Mouse (Mus musculus) adrenal gland, postnatal 10 days (tissue): ENCODE results near the gene Map3k12. TPM values are rescaled to one million over a fixed set of nuclear protein-coding genes. Genes with fewer than 3 reads are reported as not detected.
A peak's percentile ranks its signal among the peaks of the same experiment; 100 is the strongest.

Source experiments
- DNase-seq: peaks from one replicate; pipeline ENCODE4 v3.0.0; 2021; ENCODE audit warnings: mixed read lengths
- long read RNA-seq, 2 experiments: library from polyadenylated mRNA; stranded (forward); transcript quantifications; one replicate each; pipeline ENCODE4 v2.0.0; 2021
- total RNA-seq, 2 experiments: library from RNA; stranded (reverse); gene quantifications; 2 replicates each; pipeline ENCODE4 v1.2.3; 2021

Map3k12 gene
- 10 to 100 TPM in 1 of 2 experiments, 1 to 10 TPM in 1; 7.7 to 11.2 TPM for total RNA-seq
- long read RNA-seq, experiment 1, partial matches to known transcripts, result 1 of 18 reads
- long read RNA-seq, experiment 1, other reads (novel, unspliced or antisense), result 17 of 18 reads
- long read RNA-seq, experiment 2, full-length matches to known transcripts, result 2 of 12 reads
- long read RNA-seq, experiment 2, partial matches to known transcripts, result 3 of 12 reads
- long read RNA-seq, experiment 2, other reads (novel, unspliced or antisense), result 7 of 12 reads

DNA sequence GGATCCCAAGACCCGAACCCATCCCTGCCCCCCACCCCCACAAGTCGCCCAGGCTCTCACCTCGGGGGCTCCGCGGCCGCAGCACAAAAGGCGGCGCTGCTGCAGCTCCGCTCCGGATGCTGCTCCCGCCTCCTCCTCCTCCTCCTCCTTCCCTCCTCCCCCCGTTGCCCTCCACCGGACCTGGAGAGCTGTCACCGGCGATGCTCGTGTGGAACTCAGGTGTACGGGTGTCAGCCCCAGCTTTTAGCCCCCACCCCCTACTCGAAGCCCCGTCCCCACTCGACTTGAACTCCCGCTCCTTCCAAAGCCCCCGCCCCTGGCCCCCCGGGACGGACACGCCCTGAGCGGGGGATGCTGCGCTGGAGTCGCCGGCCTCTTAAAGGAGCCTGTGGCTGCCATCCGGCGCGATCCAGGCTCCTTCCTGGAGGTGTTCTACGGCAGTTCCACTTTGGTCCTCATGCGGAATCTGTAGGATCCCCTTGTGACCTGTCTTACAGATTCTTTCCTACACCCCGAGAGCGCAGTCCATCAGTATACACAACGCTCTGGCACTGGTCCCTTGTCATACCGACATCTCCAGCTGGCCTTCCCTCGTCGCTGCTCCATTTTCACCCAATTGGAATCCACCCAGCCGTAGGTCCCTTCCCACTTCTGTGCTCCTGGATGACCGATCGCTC is at the start of gene Map3k12:
Gene Map3k12, minus strand, starts transcription at position 337 of the 677 bp plus-strand sequence.
- peak; percentile 80 for DNase-seq

DNA sequence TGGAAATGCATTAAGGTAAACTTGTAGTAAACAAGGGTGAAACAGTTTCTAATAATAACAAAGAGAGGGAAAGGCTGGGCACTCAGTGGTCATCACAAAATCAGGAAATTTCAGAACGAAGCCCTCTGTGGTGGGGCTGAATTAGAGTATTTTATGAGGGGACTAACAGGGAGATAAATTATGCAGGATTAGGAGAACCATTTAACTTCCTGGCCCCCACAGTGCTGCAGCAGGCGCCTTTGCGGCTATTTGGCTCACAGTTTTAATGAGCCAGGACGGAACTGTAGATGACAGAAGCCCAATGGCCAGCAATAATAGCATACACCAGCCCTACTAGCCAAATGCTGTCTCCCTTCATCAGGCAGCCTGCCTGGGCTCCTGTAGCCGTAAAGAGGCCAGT is 46.8 kb upstream of the Map3k12 start:
- DNase-seq, result no peak

DNA sequence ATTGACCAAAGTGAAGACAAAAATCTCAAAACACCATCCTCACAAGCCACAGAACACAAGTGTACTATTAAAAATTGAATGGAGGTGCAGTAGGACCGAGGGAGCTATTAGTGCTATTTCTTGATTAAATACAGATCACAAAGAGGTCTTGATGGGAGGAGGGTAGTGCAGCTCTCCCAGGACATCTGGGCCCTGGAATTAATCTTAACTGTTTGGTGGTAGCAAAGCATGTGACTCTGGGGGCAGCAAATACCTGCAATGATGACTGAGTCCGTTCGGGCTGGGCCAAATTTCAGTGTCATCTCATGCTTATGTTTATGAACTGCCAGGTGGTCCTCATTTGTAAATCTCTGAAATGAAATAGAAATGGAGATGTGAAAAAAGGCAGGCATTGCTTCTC is 46.2 kb upstream of the Map3k12 start:
- no peak for DNase-seq

DNA sequence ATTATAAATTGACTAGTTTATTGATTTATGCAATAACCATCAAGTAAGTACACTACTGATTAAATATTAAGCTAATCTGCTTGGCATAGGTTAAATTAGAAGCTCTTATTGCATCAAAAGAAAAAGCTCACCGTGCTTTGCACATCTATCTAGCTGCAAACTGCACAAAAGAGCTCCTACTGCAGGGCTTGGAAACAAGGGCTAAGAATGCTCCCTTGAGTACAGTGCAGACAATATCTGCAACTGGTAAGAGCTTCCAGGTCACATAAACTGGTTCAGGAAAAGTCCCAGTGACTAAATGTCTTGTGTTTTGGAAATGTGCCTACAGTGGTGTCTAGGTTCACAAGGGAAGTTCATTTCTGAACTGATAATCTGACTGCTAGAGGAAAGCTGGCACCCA is 45.6 kb upstream of the Map3k12 start:
- no peak for DNase-seq

DNA sequence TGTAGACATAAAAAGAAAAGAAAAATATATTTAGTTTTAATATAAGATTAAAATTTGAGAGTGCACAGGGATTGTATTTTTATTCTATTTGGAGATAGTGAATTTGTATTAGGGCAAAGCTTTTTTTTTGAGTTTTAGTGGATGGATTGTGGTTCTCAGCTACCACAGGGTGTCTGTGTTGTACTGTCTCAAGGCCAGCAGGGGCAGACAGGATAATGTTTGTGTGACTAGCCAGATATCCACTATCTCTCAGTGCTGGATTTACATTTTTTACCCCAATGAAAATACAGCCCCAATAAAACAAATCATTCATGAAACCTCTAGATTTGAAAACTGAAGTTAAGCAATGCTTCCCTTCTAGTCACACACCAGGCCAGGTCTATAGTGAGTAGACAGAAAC is 40.7 kb upstream of the Map3k12 start:
- DNase-seq, result no peak

DNA sequence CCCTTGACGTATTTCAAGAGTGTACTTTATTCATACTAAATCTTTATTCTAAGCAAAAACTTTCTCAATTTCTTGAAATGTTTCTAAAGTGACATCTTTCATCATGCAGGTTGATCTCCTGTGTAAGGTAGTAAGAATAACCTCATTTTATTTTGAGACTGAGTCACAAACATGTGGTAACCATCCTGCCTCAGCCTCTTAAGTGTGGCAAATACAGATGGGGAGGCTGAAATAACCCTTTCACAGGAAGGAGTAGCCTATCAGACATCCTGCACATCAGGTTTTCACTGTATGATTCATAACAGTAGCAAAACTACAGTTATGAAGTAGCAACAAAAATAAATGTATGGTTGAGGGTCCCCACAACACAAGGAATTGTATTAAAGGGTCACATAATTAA is 38.7 kb upstream of the Map3k12 start:
- no peak for DNase-seq

DNA sequence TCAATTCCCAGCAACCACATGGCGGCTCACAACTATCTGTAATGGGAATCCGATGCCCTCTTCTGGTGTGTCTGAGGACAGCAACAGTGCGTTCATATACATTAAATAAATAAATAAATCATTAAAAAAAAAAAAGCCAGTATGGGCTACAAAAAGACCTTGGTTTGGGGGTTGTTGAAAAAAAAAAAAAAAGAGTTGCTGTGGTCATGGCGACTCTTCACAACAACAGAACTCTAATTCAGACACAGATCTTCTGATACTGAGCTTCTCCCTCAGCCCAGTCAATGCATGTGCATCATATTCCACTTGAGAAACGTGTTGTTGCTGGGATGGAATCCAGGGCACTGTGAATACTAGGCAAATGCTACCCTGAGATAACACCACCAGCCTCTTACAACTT is 35.7 kb upstream of the Map3k12 start:
- DNase-seq, result no peak

DNA sequence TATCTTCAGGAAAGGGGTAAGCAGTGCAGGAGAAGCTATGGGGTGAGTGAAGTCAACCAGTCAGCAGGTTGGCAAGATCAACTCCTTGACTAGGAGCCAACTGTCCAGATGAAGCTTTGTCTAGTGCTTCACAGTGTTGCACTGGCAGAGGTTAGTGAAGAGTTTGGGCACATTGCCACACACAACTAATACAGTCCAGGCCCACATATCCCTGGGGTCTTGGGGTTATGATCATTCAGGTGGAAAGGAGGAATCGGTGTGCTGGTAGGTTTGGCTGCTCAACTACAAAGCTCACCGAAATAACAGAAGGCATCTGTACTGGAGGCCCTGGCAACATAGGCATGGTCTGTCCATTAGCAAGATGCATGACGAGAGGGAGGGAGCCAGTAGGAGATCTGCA is 30.6 kb upstream of the Map3k12 start:
- DNase-seq, result peak; percentile 29

DNA sequence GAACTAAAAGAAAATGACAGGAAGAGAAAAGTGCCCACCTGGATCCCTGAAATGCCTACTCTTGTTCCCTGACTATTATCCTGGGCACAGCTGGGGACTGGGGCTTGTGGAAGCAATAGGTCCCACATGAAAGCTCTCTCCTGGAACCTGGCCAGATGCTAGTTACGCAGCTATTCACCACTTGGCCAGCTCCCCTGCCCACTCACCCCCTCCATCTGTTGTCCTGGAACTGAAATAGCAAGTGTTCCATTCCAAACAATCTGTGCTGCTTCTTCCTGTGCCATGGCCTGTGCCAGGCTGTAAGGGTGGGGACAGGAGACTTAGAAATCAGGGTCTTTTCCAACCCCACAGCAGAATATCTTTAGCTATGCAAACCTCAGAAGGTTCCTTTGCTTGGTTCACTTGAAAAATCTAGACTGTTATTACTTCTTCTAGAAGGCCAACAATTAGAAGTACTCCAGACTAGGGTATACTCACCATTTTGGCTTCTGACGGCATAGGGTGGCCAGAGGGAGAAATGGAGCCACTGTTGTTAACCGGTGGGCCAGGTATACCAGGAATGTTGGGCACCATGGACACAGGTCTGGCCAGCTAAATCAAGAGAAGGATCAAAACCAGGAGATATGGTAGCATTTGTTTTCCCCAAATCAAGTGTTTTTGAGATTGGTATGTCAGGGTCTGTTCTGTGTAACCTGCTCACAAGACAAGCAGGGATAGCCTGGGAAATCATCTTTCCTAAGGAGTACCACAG is 30.0 kb upstream of the Map3k12 start:
- peak; percentile 75 for DNase-seq

DNA sequence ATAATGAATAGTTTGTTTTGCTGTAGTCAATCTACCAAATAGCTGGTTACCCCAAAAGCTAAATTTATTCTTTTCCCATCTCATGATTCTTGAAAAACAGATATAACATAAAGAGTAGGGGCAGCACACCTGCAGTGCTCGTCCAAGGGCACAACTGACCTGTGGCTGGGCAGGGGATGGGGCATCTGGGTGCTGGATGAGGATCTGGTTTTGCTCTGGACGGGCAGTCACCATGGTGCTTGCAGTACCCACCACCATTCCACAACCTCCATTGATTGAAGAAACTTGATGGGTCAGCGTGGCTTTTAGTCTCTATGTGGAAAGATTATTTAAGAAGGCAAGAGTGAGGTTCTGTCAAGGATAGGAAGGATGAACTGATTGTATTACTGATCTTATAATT is 29.4 kb upstream of the Map3k12 start:
- DNase-seq, result no peak

DNA sequence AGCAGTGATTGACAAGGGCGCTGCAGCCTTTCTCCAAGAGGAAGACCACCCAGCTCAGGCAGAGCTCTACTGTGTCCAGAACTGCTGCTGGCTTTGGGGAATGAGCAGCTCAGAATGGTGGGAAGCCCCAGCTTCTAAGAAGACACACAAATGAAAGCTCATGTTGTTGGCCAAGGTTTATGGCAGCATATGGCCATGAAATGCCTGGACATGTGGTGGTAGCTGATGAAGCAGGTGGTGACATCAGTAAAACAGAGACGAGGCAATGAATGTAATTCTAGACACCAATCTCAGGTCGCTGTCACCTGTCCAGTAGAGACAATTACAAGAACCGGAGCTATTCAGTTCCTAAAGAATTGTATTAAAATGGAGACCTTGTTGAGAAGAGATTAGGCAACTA is 27.9 kb upstream of the Map3k12 start:
- DNase-seq, result no peak

DNA sequence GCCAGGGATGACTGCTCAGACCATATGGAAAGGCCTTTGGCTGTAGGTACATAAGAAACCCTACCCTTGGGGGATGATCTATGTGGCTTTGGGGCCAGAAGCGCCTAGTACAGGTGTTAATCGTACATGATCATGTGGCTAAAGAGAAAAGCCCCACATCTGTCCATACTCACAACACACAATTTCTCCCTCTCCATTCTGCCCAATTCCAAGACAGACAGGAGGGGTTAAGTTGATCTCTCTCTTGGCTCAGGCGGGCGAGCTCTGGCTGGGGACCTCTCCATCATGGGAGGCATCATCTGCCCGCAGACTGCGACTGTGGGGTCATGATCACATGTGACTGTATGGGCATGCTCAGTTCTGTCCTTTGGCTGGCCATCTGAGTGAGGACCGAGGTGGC is 17.1 kb upstream of the Map3k12 start:
- no peak for DNase-seq

DNA sequence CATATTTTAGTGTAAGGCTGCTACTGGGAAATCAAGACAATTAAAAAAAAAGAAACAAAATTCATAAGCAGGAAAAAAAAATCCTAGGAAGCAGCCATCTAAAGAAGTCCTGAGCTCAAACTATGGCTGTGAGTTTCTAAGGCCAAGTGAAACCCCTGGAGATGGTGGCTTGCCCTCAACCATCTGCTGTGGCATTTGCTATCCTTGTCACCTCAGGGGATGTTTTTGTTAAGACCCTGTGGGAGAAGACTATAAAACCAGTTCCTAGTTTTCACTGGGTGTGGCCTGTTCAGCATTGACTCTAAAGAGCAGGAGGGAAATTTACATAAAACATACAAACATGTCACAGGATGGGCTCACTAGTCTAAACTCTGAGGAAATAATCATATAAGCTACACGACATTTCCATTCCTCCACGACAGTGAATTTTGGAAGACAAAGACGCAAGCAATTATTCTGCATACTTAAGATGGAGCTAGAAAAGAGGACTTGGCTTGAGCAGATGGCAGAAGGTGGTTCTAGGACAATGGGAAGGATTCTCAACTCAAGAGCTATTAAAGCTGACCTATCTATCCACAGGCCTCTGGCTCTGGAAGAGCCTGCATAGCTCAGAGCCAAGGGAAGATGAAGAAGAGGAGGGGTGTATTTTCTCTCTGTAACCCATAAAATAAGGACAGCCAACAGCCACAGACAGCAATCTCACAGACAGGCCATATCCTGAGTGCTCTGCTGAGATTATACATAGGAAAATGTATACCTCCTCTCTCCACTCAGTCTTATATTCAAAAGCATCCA is 15.4 kb upstream of the Map3k12 start:
- DNase-seq, result no peak

DNA sequence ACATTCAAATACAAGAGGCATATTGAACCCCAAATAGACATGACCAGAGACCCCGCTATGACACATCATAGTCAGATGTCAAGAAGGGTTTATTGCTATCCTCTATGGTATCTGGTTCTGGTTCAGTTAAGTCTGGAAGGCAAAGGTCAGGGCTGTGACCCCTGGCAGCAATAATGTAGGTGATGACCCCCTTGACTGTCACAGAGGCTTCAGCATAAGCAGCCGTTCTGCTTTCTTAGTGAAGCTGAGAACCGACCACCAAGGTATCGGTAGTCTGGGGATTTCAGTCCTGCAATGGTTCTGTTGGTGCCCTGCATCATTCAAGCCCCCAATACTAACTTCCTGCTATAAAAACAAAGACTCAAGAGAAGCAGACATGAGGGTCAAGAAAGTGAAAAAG is 14.7 kb upstream of the Map3k12 start:
- DNase-seq, result no peak

DNA sequence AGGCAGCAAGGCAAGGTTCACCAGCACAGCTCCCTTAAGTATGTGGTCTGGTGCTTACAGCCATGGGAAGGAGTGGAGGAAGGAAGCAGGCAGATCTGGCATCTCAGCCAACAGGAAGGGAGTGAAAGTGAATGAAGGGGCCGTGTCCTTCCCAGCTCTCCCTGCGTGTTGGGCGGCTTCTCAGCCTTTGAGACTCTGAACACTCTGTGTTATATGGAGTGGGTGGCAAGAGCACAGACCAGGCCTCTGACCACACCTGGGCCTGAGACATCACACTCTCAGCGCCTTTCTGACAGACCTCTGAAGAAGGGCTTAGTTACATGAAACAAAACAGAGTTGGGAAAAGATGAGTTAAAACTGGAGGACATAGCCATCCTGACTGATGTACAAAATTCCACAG is 13.7 kb upstream of the Map3k12 start:
- no peak for DNase-seq

DNA sequence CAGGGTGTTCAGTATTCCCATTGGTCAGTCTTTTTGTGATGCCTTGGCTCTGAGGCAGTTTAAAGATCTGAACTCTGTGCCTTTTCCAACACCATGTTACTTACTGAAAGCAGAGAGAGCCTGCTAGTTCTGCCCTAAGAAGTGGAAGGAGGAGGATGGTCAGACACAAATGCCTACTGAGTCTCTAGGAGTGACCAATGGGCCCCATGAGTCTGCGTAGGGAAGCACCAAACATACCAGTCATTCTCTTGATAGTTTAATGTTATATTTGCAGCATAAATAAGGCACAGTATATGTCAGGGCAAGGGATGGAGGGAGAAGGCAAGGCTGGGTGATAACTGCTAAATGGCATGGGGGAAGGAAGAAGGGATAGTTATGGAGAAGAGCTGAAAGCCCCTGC is 11.5 kb upstream of the Map3k12 start:
- DNase-seq, result no peak

DNA sequence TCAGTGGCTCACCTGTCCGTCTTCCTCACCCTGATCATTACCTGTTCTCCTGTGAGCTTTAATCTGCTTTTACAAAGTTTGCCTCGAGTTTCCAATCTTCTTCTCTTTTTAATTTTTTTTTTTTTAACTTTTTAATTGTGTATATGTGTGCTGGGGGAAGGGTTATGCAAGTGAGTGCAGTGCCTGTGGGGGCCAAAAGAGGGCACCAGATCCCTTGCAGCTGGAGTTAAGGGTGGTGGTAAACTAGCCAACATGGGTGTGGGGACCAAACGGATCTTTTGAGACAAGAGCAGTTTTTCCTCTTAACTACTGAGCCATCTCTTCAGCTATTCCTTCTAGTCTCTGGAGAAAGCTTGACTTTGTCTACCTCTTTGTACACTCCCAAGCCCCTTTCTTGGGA is 11.1 kb upstream of the Map3k12 start:
- no peak for DNase-seq

DNA sequence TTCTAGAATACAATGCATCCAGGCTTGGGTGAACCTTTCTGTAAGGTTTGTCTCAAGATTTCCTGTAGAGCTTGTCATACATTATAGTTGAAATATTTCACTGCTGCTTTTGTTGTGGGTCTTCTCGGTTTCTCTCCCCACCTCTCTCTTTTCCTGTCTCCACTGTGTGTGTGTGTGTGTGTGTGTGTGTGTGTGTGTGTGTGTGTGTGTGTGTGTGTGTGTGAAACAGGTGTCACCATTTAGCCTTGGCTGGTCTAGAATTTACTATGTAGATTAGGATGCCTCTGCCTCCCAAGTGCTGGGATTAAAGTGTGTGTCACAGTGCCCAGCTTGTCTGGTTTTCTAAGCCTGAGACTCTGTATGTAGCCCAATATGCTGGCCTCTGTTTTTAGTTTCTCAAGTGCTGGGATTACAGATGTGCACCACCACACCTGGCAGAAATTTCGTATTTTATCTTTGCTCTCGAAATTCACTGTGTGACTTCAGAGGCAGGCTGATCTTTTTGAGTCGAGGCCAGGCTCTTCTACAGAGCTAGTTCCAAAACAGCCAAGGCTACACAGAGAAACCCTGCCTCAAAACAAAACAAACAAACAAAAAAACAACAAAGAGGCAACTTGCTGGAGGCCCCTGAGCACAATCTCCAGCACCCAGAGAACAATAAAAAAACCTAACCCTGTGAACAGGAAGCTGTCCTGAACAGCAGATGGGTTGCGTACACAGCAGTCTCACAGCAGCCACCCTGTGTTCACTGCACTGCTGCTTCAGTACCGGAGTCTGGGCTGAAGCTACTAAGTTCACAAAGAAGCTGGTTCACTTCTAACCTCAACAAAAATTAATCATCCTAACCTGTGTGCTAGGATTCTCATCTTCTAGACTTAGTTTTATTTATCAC is 9.5 kb upstream of the Map3k12 start:
- no peak for DNase-seq

DNA sequence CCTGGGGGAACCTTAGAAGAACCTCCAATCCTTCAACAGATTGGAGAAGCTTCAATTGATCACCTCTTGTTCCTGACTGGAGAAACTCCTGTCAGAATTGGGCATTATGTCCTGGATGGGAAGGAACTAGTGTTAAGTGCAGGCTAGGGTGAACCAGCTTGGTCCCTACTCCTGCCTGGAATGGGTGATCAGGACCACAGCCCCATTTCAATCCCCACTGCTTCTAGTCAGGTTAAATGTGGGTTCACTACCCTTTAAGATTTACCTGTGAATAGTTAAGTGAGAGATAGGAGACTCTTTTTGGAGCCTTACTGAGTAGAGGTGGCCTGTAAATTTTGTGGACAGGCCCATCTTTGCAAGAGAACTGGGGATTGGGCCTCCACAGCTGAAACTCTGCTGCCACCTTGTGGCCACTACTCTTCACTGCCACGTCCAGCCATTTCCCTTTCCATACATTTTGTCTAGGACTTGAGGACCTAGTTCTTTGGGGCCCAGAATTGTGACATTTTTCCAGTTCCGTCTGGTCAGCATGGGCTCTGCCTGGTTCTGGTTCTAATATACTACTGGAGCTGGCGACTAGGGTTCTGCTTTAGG is 8.1 kb upstream of the Map3k12 start, which contains the start of gene Npff:
Gene Npff, minus strand, starts transcription at position 51 of the 594 bp plus-strand sequence.
- peak; percentile 85 for DNase-seq

DNA sequence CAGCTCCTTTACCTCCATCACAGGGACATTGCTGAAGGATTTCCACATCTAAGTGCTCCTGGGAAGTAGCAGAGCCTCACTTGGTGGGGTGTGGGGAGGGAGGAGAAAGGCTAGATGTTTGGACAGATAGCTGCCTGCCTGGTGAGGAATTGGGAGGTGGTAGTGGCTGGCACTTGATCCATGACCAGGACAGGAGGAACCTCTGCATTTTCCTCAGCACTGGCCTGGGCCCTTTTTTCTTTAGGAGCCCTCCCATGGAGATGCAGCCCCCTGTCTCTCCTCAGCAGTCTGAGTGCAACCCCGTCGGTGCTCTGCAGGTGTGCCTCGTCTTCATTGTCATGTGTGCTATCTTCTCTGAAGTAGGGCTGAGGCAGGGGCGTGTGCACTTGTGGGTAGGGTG is 4.6 kb upstream of the Map3k12 start:
- DNase-seq, result no peak

DNA sequence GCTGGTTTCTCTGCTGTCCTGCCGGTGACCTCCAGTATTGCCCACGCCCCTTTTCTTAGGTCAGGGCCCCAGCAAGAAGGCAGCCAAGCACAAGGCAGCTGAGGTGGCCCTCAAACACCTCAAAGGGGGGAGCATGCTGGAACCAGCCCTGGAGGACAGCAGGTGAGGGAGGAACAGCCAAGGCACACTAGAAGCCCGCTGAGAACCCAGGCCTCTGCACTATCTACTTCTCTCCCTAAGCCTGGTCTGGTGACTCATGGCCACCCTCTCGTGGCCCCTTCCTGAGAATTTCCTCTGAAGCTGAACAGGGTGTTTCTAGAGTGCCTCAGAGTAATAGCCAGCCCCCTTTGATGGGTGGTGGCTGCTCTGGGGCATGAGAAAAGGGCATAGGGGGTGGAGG is 3.6 kb upstream of the Map3k12 start:
- DNase-seq, result no peak
